Mouse (Mus musculus) heart, adult 8-10 months (tissue): ENCODE data around the gene Necap2. TPM values are rescaled to one million over a fixed set of nuclear protein-coding genes. Genes with fewer than 3 reads are reported as not detected.

Experiments
- DNase-seq: peaks from one replicate; pipeline ENCODE4 v3.0.0; 2022; ENCODE audit warnings: low spot score
- total RNA-seq, 4 experiments: library from RNA; stranded (reverse); gene quantifications; 2 replicates each; pipeline ENCODE4 v1.2.4; 2022

Necap2 gene
- total RNA-seq, 4 experiments from 2014 or later, result 14.7 to 18.2 (median 15.9) TPM

- DNase-seq, result no peak
Observed at GRCm38 (mm10) chr4:141074109-141074508, 4.0 kb downstream of the Necap2 start.

GRCm38 (mm10) chr4:141073661-141074060 lies 4.5 kb downstream of the Necap2 start:
- DNase-seq, result peak; percentile 64

- DNase-seq, result no peak
Observed at GRCm38 (mm10) chr4:141072502-141072901, 5.7 kb downstream of the Necap2 start.

- DNase-seq, result peak; percentile 36
Observed at GRCm38 (mm10) chr4:141069731-141070130, 8.4 kb downstream of the Necap2 start.

- no peak for DNase-seq
Observed at GRCm38 (mm10) chr4:141068655-141069054, 9.5 kb downstream of the Necap2 start.

GRCm38 (mm10) chr4:141067516-141068046 lies 10.6 kb downstream of the Necap2 start:
- no peak for DNase-seq

GRCm38 (mm10) chr4:141066709-141067515 lies 11.2 kb downstream of the Necap2 start:
- DNase-seq, result no peak

- DNase-seq, result peak; percentile 67
Observed at GRCm38 (mm10) chr4:141065123-141065522, 13.0 kb downstream of the Necap2 start.

GRCm38 (mm10) chr4:141064104-141064659 lies 14.0 kb downstream of the Necap2 start:
- no peak for DNase-seq

- peak; percentile 98 for DNase-seq
Observed at GRCm38 (mm10) chr4:141060426-141061301, 17.5 kb downstream of the Necap2 start, which contains the start of gene Crocc. Gene Crocc (minus strand): TSS chr4:141060550.

- no peak for DNase-seq
Observed at GRCm38 (mm10) chr4:141059616-141060425, 18.3 kb downstream of the Necap2 start.

- DNase-seq, result no peak
Observed at GRCm38 (mm10) chr4:141058835-141059234, 19.3 kb downstream of the Necap2 start.

GRCm38 (mm10) chr4:141056970-141057369 lies 21.2 kb downstream of the Necap2 start:
- no peak for DNase-seq

GRCm38 (mm10) chr4:141053568-141054161 lies 24.5 kb downstream of the Necap2 start:
- DNase-seq, result no peak

GRCm38 (mm10) chr4:141053138-141053537 lies 25.0 kb downstream of the Necap2 start:
- DNase-seq, result no peak

GRCm38 (mm10) chr4:141052442-141052841 lies 25.7 kb downstream of the Necap2 start:
- no peak for DNase-seq

GRCm38 (mm10) chr4:141049476-141049835 lies 28.7 kb downstream of the Necap2 start:
- DNase-seq, result no peak

GRCm38 (mm10) chr4:141048810-141049475 lies 29.2 kb downstream of the Necap2 start:
- no peak for DNase-seq

- no peak for DNase-seq
Observed at GRCm38 (mm10) chr4:141044816-141045215, 33.3 kb downstream of the Necap2 start.

- no peak for DNase-seq
Observed at GRCm38 (mm10) chr4:141041117-141041516, 37.0 kb downstream of the Necap2 start.
